Mouse (Mus musculus) intestine, embryonic 16.5 days (tissue): ENCODE results near the gene Rundc1. TPM values are rescaled to one million over a fixed set of nuclear protein-coding genes. Genes with fewer than 3 reads are reported as not detected.
A peak's percentile ranks its signal among the peaks of the same experiment; 100 is the strongest.
"Not testable (repeated sequence)": the region's sequence is repeated elsewhere in the genome, so short reads cannot be mapped to it uniquely, and the experiment has no call there.

Experiments
- ATAC-seq: fragments of 200-750 bp; cut with Nextera tagmentation; 2 replicates; pipeline ENCODE4 v1.8.0; 2017; ENCODE audit warnings: moderate TSS enrichment, moderate library complexity
- H3K27ac ChIP-seq: fragments of 300-500 bp; sonication (generic); 2 replicates; pipeline ENCODE4 v1.5.1; 2014; ENCODE audit warnings: mild to moderate bottlenecking, low read length
- H3K27me3 ChIP-seq: fragments of 300-500 bp; sonication (generic); replicated peaks from 2 replicates; pipeline ENCODE4 v1.6.1; 2014; ENCODE audit warnings: low read length, control low read depth, mixed read lengths; ENCODE audit not compliant: control insufficient read depth, insufficient read depth
- H3K36me3 ChIP-seq: fragments of 300-500 bp; sonication (generic); 2 replicates; pipeline ENCODE4 v1.6.1; 2014; ENCODE audit warnings: low read length, control low read depth; ENCODE audit not compliant: control insufficient read depth, insufficient read depth
- H3K4me1 ChIP-seq: fragments of 300-500 bp; sonication (generic); 2 replicates; pipeline ENCODE4 v1.6.1; 2014; ENCODE audit warnings: low read length, control low read depth, mixed read lengths; ENCODE audit not compliant: control insufficient read depth, insufficient read depth
- H3K4me2 ChIP-seq: fragments of 300-500 bp; sonication (generic); 2 replicates; pipeline ENCODE4 v1.6.1; 2014; ENCODE audit warnings: low read depth, low read length, control low read depth
- H3K4me3 ChIP-seq: fragments of 300-500 bp; sonication (generic); 2 replicates; pipeline ENCODE4 v1.5.1; 2014; ENCODE audit warnings: mild to moderate bottlenecking, low read length
- H3K9ac ChIP-seq: fragments of 300-500 bp; sonication (generic); 2 replicates; pipeline ENCODE4 v1.6.1; 2014; ENCODE audit warnings: low read depth, low read length
- H3K9me3 ChIP-seq: fragments of 300-500 bp; sonication (generic); 2 replicates; pipeline ENCODE4 v1.6.1; 2016; ENCODE audit warnings: low read length, control low read depth; ENCODE audit not compliant: control insufficient read depth
- WGBS: fragments of 180-500 bp; shearing (Covaris S2); extraction: QIAGEN DNeasy Blood & Tissue Kit; methylation state at CpG from one replicate; pipeline ENCODE4 v1.1.7; 2014; 5-methylcytosine and 5-hydroxymethylcytosine counted together
- polyA plus RNA-seq: library from polyadenylated mRNA; unstranded; fragments of >200 nt; fragmentation: Nextera tagmentation; extraction: Ambion mirVana; gene quantifications from 2 replicates; pipeline ENCODE4 v1.2.1, GENCODE M21; 2015

Rundc1 gene
- polyA plus RNA-seq, 1 experiment from 2014 or later: 16.6 TPM

GRCm38 (mm10) chr11:101462141-101462540, 37.3 kb downstream of the Rundc1 start:
- H3K4me2 ChIP-seq: no peak overlapping the region
- peak overlapping the region; percentile 92 for H3K27ac ChIP-seq

GRCm38 (mm10) chr11:101462583-101463440, 37.9 kb downstream of the Rundc1 start:
- Histone ChIP-seq H3K4me3 (no peak overlapping the region), H3K9me3 (no peaks in the 10 kb centered on the region), H3K27ac (peak overlapping the region; percentile 92), H3K27me3 (no peaks in the 10 kb centered on the region), H3K4me1 (peaks cover 39% of the 10 kb centered on the region), H3K36me3 (peaks cover 10% of the 10 kb centered on the region), H3K9ac (0 out of 2 replicates have a peak overlapping the region, but pooled peaks have one; percentile 16), H3K4me2 (peak overlapping the region; percentile 93)
- peak; percentile 14 for ATAC-seq
- 22% methylated on average over 13 of the region's 13 CpGs for WGBS

More at GRCm38 (mm10) chr11:101462141-101462540, 37.3 kb downstream of the Rundc1 start:
- 78% methylated on average over 14 of the region's 14 CpGs for WGBS
- no peak for ATAC-seq
- Histone ChIP-seq H3K4me1 (peaks cover 37% of the 10 kb centered on the region), H3K27me3 (no peaks in the 10 kb centered on the region), H3K9me3 (no peaks in the 10 kb centered on the region), H3K9ac (0 out of 2 replicates have a peak overlapping the region, but pooled peaks have one; percentile 16), H3K4me3 (no peak overlapping the region), H3K36me3 (peaks cover 13% of the 10 kb centered on the region)

- H3K4me3 ChIP-seq: peak within 1 kb of the TSS; percentile 91
- H3K9me3 ChIP-seq: no peaks in the 10 kb centered on the region
- peak within 1 kb of the TSS; percentile 92 for H3K27ac ChIP-seq
- H3K36me3 ChIP-seq: peaks cover 5% of the 10 kb centered on the region; the same call in 1 of the 2 replicates
- H3K9ac ChIP-seq: peak within 1 kb of the TSS; percentile 86
- peak within 1 kb of the TSS; percentile 93 for H3K4me2 ChIP-seq
- peak; percentile 34 for ATAC-seq
- 10% methylated on average over 12 of the region's 12 CpGs for WGBS
- no peaks in the 10 kb centered on the region for H3K27me3 ChIP-seq
- peaks cover 38% of the 10 kb centered on the region for H3K4me1 ChIP-seq
These were observed 39.6 kb downstream of the Rundc1 start, which contains the start of gene Rnd2 for GRCm38 (mm10) chr11:101464211-101465100. Gene Rnd2, plus strand, starts transcription at chr11:101464999.

GRCm38 (mm10) chr11:101465101-101465868, 40.4 kb downstream of the Rundc1 start:
- ATAC-seq: peak; percentile 53
- H3K36me3 ChIP-seq: peaks cover 5% of the 10 kb centered on the region; the same call in 1 of the 2 replicates
- no peaks in the 10 kb centered on the region for H3K9me3 ChIP-seq
- 1% methylated on average over 51 of the region's 51 CpGs for WGBS
- H3K27ac ChIP-seq: peak overlapping the region; percentile 92
- H3K4me2 ChIP-seq: peak overlapping the region; percentile 93
- peaks cover 34% of the 10 kb centered on the region for H3K4me1 ChIP-seq
- H3K4me3 ChIP-seq: peak overlapping the region; percentile 91
- peak overlapping the region; percentile 86 for H3K9ac ChIP-seq
- H3K27me3 ChIP-seq: no peaks in the 10 kb centered on the region

- peaks cover 5% of the 10 kb centered on the region; the same call in 1 of the 2 replicates for H3K36me3 ChIP-seq
- ATAC-seq: peak; percentile 56
- peak within 1 kb of the TSS; percentile 86 for H3K9ac ChIP-seq
- H3K4me3 ChIP-seq: peak within 1 kb of the TSS; percentile 91
- under 1% methylated on average over 60 of the region's 60 CpGs for WGBS
- no peaks in the 10 kb centered on the region for H3K27me3 ChIP-seq
- H3K4me2 ChIP-seq: peak within 1 kb of the TSS; percentile 93
- H3K4me1 ChIP-seq: peaks cover 34% of the 10 kb centered on the region
- H3K9me3 ChIP-seq: no peaks in the 10 kb centered on the region
- peak within 1 kb of the TSS; percentile 92 for H3K27ac ChIP-seq
These were observed 41.1 kb downstream of the Rundc1 start, which contains the start of gene Vat1 for GRCm38 (mm10) chr11:101465869-101466551. Gene Vat1, minus strand, starts transcription at chr11:101466230.

- not testable (repeated sequence) for H3K9me3 ChIP-seq, ATAC-seq, H3K27ac ChIP-seq, H3K9ac ChIP-seq, H3K36me3 ChIP-seq, H3K27me3 ChIP-seq
- H3K4me2 ChIP-seq: peak overlapping the region; percentile 93; the same call in 1 of the 2 replicates
- peaks cover 34% of the 10 kb centered on the region for H3K4me1 ChIP-seq
- WGBS: 53% methylated on average over 5 of the region's 5 CpGs
- peak overlapping the region; percentile 91; the same call in 1 of the 2 replicates for H3K4me3 ChIP-seq
These were observed 41.7 kb downstream of the Rundc1 start for GRCm38 (mm10) chr11:101466552-101466950.

- peaks cover 26% of the 10 kb centered on the region for H3K4me1 ChIP-seq
- under 1% methylated on average over 44 of the region's 54 CpGs for WGBS
- ATAC-seq: peak; percentile 67
- peak overlapping the region; percentile 84 for H3K9ac ChIP-seq
- peak overlapping the region; percentile 80 for H3K27ac ChIP-seq
- no peaks in the 10 kb centered on the region for H3K36me3 ChIP-seq
- H3K27me3 ChIP-seq: no peaks in the 10 kb centered on the region
- peak overlapping the region; percentile 96 for H3K4me2 ChIP-seq
- H3K4me3 ChIP-seq: peak overlapping the region; percentile 82
- H3K9me3 ChIP-seq: no peaks in the 10 kb centered on the region
These were observed 42.8 kb downstream of the Rundc1 start for GRCm38 (mm10) chr11:101467477-101468262.
